Mouse (Mus musculus): ENCODE data around the gene Ptbp1.

DNA sequence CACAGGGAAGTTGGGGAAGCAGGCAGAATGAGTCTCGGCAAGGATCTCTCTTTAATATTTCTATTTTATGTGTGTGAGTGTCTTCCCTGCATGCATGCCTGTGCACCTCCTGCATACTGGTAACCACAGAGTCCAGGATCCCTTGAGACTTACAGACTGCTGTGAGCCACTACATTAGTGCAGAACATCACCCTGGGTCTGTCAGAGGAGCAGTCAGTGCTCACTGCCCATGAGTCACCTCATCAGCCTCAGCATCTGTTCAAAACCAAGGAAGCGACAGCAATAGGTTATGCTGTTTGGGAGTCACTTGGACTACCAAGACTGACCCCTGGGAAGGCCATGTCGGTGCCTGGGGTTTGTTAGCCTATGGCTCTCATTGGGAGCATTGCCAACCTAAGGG is 11.9 kb upstream of the Ptbp1 start:
- TF ChIP-seq CTCF (IDR thresholded peaks at IDR 0.05; ENCODE audit: control insufficient read depth, insufficient read depth, low read length) (no peak), POLR2A (IDR thresholded peaks at IDR 0.05; ENCODE audit: borderline replicate concordance, control insufficient read depth, low read depth, low read length) (no peak)
